Mouse (Mus musculus): ENCODE measurements around the gene Retreg2. TPM values are rescaled to one million over a fixed set of nuclear protein-coding genes. Genes with fewer than 3 reads are reported as not detected.
A peak's percentile ranks its signal among the peaks of the same experiment; 100 is the strongest.

The Retreg2 gene
- polyA plus RNA-seq, 1 experiment from 2014 or later, result 36.9 TPM

GRCm38 (mm10) chr1:75191258-75191621 is 48.7 kb downstream of the Retreg2 start:
- no peaks in the 10 kb centered on the region for H3K27me3 ChIP-seq
- peaks cover 17% of the 10 kb centered on the region for H3K4me1 ChIP-seq (replicated peaks)
- H3K9me3 ChIP-seq, result no peaks in the 10 kb centered on the region
- ATAC-seq (ENCODE audit: insufficient number of reproducible peaks, insufficient read depth, low FRiP score, low TSS enrichment, low read depth), result no peak
- peak overlapping the region; percentile 79 for H3K27ac ChIP-seq
- peak overlapping the region; percentile 83 for H3K9ac ChIP-seq (replicated peaks)
- 47% methylated on average over 5 of the region's 5 CpGs for WGBS
- H3K4me3 ChIP-seq (replicated peaks), result peak overlapping the region; percentile 81
- H3K4me2 ChIP-seq, result peak overlapping the region; percentile 92
- H3K36me3 ChIP-seq, result peaks cover 43% of the 10 kb centered on the region

GRCm38 (mm10) chr1:75191622-75192402 is 49.2 kb downstream of the Retreg2 start, which contains the start of the genes Ankzf1 and Atg9a:
Gene Ankzf1, plus strand, starts transcription at chr1:75192151.
Gene Atg9a, minus strand, starts transcription at chr1:75192196.
- Histone ChIP-seq H3K4me2 (peak within 1 kb of the TSS; percentile 92), H3K9me3 (no peaks in the 10 kb centered on the region), H3K4me1 (replicated peaks) (peaks cover 17% of the 10 kb centered on the region), H3K4me3 (replicated peaks) (peak within 1 kb of the TSS; percentile 81), H3K36me3 (peaks cover 43% of the 10 kb centered on the region), H3K9ac (replicated peaks) (peak within 1 kb of the TSS; percentile 83), H3K27me3 (no peaks in the 10 kb centered on the region), H3K27ac (peak within 1 kb of the TSS; percentile 93)
- under 1% methylated on average over 56 of the region's 56 CpGs for WGBS
- peak; percentile 98 for ATAC-seq (ENCODE audit: insufficient number of reproducible peaks, insufficient read depth, low FRiP score, low TSS enrichment, low read depth)

DNA sequence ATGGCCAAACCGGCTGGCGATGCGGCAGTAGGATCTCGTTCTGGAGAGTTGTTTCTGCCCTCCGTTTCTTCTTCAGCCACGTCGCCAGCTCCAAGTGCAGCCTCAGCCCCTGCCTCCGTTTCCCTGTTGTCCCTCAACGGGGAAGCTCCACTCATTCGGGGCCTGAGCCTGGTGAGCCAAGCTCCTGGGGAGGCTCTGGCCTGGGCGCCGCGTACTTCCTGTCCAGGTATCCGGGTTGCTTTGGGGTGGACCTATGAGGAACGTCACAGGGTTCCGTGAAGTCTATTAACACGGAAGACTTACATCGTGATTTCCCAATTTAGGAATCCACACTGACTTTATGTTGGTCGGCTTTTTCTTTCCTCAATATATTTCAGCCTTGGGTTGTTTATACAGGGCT is 49.9 kb downstream of the Retreg2 start:
- Histone ChIP-seq H3K36me3 (peaks cover 43% of the 10 kb centered on the region), H3K27me3 (no peaks in the 10 kb centered on the region), H3K27ac (peak overlapping the region; percentile 93), H3K4me2 (peak overlapping the region; percentile 92), H3K4me3 (replicated peaks) (peak overlapping the region; percentile 81), H3K4me1 (replicated peaks) (peaks cover 17% of the 10 kb centered on the region), H3K9ac (replicated peaks) (peak overlapping the region; percentile 83), H3K9me3 (no peaks in the 10 kb centered on the region)
- no peak for ATAC-seq (ENCODE audit: insufficient number of reproducible peaks, insufficient read depth, low FRiP score, low TSS enrichment, low read depth)
- under 1% methylated on average over 19 of the region's 19 CpGs for WGBS

Other genes with a start within 250 kb of the Retreg2 start
- not detected in 2 replicates for gene Cryba2, start 249.6 kb upstream of the Retreg2 start, polyA plus RNA-seq (2016; fragmentation: Nextera tagmentation; extraction: Ambion mirVana)
- not detected in 2 replicates for gene Cfap65, start 207.2 kb upstream of the Retreg2 start, polyA plus RNA-seq (2016; fragmentation: Nextera tagmentation; extraction: Ambion mirVana)
- 3.3 and 6.5 TPM in 2 replicates for gene Ihh, start 191.1 kb upstream of the Retreg2 start, polyA plus RNA-seq (2016; fragmentation: Nextera tagmentation; extraction: Ambion mirVana)
- gene Nhej1, start 17.6 kb upstream of the Retreg2 start, polyA plus RNA-seq (2016; fragmentation: Nextera tagmentation; extraction: Ambion mirVana), result 12.0 and 12.1 TPM in 2 replicates
- gene Slc23a3, start 8.9 kb upstream of the Retreg2 start, polyA plus RNA-seq (2016; fragmentation: Nextera tagmentation; extraction: Ambion mirVana), result 0.10 TPM in 1 of 2 replicates, not detected in the other
- 40.4 and 41.1 TPM in 2 replicates for gene Cnppd1, start 67 bp upstream of the Retreg2 start, polyA plus RNA-seq (2016; fragmentation: Nextera tagmentation; extraction: Ambion mirVana)
- 34.9 and 37.1 TPM in 2 replicates for gene Zfand2b, start 25.9 kb downstream of the Retreg2 start, polyA plus RNA-seq (2016; fragmentation: Nextera tagmentation; extraction: Ambion mirVana)
- 36.3 and 41.1 TPM in 2 replicates for gene Abcb6, start 37.6 kb downstream of the Retreg2 start, polyA plus RNA-seq (2016; fragmentation: Nextera tagmentation; extraction: Ambion mirVana)
- 26.6 and 27.8 TPM in 2 replicates for gene Ankzf1, start 49.4 kb downstream of the Retreg2 start, polyA plus RNA-seq (2016; fragmentation: Nextera tagmentation; extraction: Ambion mirVana)
- 22.0 and 24.1 TPM in 2 replicates for gene Atg9a, start 49.4 kb downstream of the Retreg2 start, polyA plus RNA-seq (2016; fragmentation: Nextera tagmentation; extraction: Ambion mirVana)
- 19.3 and 20.6 TPM in 2 replicates for gene Glb1l, start 68.0 kb downstream of the Retreg2 start, polyA plus RNA-seq (2016; fragmentation: Nextera tagmentation; extraction: Ambion mirVana)
- gene Stk16, start 68.1 kb downstream of the Retreg2 start, polyA plus RNA-seq (2016; fragmentation: Nextera tagmentation; extraction: Ambion mirVana), result 131 and 134 TPM in 2 replicates
- gene Tuba4a, start 77.1 kb downstream of the Retreg2 start, polyA plus RNA-seq (2016; fragmentation: Nextera tagmentation; extraction: Ambion mirVana), result 14.5 and 15.8 TPM in 2 replicates
- not detected in 2 replicates for gene A630095N17Rik, start 89.3 kb downstream of the Retreg2 start, polyA plus RNA-seq (2016; fragmentation: Nextera tagmentation; extraction: Ambion mirVana)
- gene Dnajb2, start 93.6 kb downstream of the Retreg2 start, polyA plus RNA-seq (2016; fragmentation: Nextera tagmentation; extraction: Ambion mirVana), result 40.7 and 42.8 TPM in 2 replicates
- 0.20 and 0.35 TPM in 2 replicates for gene Ptprn, start 121.7 kb downstream of the Retreg2 start, polyA plus RNA-seq (2016; fragmentation: Nextera tagmentation; extraction: Ambion mirVana)
- gene Resp18, start 135.6 kb downstream of the Retreg2 start, polyA plus RNA-seq (2016; fragmentation: Nextera tagmentation; extraction: Ambion mirVana), result 0.83 TPM in 1 of 2 replicates, not detected in the other
- gene Dnpep, start 175.2 kb downstream of the Retreg2 start, polyA plus RNA-seq (2016; fragmentation: Nextera tagmentation; extraction: Ambion mirVana), result 111 TPM in 2 replicates
- gene Des, start 217.6 kb downstream of the Retreg2 start, polyA plus RNA-seq (2016; fragmentation: Nextera tagmentation; extraction: Ambion mirVana), result 23.5 and 25.3 TPM in 2 replicates
- gene Speg, start 232.5 kb downstream of the Retreg2 start, polyA plus RNA-seq (2016; fragmentation: Nextera tagmentation; extraction: Ambion mirVana), result 30.4 and 30.7 TPM in 2 replicates